Mouse (Mus musculus) adrenal gland, adult 8-10 months (tissue): ENCODE measurements at regions not wholly inside any gene's neighbourhood (a gene's known extent, or its start where the extent isn't known, plus 50 kb on each side); places are given as distances from the start of the nearest gene placed in this dataset.
A peak's percentile ranks its signal among the peaks of the same experiment; 100 is the strongest.

Source experiments
- DNase-seq: peaks from one replicate; pipeline ENCODE4 v3.0.0; 2022

- no peak for DNase-seq
Measured at GRCm38 (mm10) chr2:133614672-133615071, 62.7 kb downstream of the Bmp2 start.

DNA sequence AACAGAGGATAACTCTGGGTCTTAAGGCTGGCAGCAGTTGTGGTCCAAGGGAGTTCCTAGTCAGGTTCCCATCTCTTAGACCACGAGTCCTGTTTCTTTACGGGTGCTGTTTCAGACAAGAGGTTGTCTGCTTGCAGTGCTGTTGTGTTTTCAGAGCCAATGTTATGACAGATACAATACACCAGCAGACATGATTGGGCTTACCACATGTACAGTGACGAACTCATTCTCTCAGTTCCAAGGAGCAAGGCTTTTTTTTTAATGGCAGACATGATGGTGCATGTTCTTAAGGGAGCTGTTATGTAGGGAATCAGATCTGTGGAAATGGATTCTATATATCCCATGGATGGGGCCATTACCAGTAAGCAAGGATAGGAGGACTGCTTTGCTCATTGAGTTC lies 63.3 kb downstream of the Bmp2 start:
- no peak for DNase-seq

DNA sequence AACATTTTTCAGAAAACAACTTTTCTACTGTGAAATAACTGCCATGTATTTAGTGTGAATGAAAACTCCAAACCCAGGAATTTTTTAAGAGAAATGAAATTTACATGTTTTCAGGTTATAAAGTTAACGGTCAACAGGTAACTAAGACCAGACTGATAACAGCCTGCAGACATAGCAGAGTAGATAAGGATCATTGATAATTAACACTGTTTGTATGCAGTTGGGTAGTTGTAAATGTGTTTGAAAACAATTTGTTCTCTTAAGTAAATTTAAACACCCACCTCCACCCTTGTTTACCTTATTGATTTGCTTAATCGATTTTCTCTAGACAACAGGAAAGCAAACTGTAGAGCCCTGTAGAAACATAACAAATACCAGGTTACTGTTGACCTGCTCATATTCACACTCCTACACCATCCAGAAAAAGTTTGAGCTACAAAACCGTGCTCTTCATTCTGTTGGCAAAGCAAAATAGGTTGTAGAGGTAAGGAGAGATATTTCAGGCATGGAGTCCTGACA lies 65.4 kb downstream of the Bmp2 start:
- no peak for DNase-seq

DNA sequence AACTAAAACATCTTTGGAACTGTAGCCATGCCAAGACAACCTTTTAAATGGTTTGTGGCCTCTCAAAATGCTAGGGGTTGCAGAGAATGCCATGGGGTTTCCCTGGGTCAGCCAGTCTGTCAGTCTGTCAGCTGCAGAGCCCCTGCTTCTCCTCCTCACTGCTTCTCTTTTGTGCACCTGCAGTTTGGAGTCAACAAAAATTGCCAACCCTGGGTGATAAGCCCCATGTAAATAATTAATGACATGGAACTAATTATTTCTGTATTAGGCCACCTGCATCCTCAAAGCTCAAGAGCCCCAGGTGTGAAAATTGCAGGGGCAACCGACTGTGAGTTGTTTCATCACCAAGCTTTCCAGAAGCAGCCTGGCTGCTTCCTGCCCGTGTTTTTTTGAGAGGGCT lies 70.6 kb downstream of the Bmp2 start:
- DNase-seq, result no peak

GRCm38 (mm10) chr2:133625542-133625941 lies 73.6 kb downstream of the Bmp2 start:
- DNase-seq, result peak; percentile 15

- DNase-seq, result no peak
Measured at GRCm38 (mm10) chr2:133628874-133629273, 76.9 kb downstream of the Bmp2 start.

DNA sequence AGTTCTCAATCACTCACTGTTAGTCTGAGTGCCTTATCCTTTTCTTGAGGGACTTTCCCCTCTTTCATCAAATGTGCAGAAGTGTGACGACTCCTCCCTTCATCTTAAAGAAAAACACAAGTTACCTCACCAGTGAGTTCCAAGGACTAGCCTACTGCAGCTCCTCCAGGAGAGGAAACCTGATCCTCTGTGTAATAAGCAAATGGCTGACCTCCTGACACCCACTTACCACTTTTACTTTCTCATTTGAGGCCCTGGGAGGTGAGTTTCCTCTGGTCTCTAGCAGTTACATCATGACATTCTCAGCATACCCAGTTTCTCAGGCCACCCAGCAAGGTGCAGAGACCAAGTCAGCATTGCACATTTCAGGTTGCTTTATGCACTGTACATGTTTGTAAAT lies 83.5 kb downstream of the Bmp2 start:
- DNase-seq, result no peak

DNA sequence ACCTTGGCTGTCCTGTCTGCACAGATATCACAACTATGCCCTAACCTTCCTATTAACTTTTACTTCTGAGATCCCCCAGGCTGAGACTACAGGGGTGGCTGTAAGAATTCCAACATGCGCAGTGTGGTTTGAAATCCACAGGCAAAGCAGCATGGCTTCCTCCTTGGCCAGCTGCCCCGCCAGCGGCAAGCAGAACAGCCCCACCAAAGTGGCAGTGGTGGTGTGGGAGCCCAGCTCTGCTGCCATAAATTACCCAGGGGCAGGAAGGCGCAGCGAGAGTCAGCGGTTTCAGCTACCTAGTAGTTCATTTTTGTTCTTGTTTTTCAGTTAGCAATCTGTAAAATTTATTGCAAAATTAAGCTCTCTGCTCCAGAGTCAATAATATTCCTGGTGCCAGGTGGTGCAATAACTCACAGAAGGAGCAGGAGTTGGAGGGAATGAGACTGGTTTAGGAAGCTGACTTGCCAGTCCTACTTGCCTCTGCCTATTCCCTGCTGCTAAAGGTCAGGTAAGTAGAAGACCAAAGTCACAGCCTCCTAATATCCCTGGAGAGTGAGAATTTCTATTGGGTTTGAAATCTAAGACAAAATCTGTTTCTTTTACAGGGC lies 98.0 kb downstream of the Bmp2 start:
- no peak for DNase-seq

GRCm38 (mm10) chr2:133666331-133667054 lies 114.5 kb downstream of the Bmp2 start:
- DNase-seq, result no peak

DNA sequence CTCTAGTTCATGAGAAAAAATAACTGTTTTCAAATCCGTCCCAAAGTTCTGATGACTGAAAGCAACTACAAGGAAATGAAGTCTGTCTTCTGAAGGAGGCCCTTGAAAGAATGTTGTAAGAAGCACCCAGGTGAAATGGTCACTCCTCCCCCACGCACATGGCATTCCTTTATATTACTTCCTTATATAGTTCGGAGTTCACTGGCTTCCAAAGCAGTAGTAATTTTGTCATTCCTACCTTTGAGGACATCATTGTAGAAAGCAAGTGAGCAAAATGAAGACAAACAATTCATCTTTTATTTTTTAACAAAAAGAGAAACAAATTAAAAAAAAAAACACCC lies 115.1 kb downstream of the Bmp2 start:
- no peak for DNase-seq

- no peak for DNase-seq
Measured at GRCm38 (mm10) chr2:133669821-133670220, 117.9 kb downstream of the Bmp2 start.

DNA sequence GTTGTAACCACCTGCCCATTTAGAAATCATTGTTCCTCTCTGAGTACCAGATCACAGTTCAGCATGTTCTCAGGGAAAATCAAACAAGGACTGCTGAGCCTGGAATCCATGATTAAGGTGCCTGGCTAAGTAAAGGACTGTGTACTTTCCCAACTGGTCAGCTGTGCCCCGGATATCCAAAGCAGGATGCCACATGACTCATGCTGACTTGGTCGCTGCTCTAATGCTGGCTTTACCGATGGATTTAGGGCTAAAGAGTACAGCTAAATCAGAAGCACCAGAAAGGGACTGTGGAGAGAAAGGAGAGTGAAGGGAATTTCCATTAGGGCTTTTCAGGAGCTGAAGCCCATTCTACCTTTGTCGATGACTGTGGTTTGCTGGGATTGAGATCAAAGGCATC lies 119.6 kb downstream of the Bmp2 start:
- DNase-seq, result no peak

- no peak for DNase-seq
Measured at GRCm38 (mm10) chr2:133684367-133684766, 132.4 kb downstream of the Bmp2 start.

DNA sequence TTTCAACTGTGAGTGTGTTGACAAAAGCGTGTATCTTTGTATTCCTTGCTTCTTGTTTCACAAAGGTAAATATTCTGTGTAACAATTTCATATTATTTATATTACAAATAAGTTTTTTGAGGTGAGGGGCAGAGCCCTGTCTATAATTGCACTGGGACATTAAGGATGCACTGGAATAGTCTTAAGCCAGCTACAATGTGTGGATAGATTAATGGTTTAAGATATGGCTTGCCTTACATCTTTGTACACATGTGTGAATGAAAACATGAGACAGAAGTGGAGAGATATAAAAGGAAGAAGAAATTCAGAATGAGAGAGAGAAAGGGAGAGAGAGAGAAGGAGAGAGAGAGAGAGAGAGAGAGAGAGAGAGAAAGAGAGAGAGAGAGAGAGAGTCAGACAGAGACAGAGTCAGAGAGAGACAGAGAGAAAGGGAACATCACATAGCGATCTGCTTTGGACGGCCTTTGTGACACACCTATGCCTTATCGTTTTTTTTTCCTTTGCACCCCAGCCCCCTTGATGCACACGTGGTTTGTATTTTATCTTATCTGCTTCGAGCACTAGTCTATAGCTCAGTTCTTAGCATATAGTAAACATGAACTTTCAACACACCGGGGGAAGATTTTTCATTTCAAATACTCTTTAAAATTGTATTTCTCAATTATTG lies 136.3 kb downstream of the Bmp2 start:
- DNase-seq, result no peak

DNA sequence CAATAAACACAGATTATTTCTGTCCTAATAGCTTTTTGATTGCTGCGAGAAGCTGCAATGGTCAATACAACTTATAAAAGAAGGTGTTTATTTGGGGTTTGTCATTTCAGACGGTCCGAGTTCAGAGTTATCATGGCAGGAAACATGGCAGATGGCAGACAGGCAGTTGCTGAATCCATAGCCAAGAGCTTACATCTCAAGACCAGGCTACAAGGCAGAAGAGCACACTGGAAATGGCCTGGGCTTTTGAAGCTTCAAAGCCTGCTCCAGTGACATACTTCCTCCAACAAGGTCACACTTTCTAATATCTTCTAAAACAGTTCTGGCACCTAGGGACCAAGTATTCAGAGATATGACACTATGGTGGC lies 136.8 kb downstream of the Bmp2 start:
- DNase-seq, result no peak

DNA sequence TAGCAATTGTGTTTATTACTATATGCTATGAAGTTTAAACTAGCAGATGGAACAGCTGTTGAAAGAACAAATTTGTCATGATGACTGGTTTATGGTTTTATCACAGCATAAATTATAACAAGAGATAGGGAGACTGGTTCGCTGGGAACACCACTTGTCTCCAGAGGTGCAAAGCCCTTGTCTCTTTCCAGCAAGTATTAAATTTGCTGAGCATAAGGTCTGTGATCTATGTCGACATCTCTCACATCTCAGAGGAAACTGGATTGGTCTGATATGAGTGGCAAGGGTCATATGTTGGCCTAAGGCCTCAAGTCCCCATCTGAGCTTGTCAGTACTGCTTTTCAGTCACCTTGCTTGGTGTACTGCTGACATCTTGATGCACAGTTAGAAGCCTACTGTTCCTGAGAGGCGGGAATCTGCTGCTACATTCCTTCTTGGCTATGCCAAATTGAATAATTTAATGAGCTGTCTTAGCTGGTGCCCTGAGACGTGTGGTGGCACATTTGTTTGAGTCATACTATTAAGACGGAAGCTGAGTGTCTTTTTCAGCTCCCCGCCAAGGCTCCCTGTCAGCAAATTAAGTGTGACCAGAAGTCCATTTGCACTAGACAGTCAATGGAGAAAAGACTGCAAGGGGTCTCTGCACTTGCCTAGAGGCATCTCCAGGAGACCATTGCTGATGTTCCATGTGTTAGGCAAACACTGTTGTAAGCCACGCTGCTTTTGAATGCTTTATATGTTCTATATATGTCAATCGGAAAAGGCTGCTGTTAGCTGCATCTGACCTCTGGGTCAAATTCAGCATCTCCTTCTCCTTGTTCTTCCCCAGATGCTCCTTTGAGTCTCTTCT lies 157.0 kb downstream of the Bmp2 start:
- DNase-seq, result no peak

DNA sequence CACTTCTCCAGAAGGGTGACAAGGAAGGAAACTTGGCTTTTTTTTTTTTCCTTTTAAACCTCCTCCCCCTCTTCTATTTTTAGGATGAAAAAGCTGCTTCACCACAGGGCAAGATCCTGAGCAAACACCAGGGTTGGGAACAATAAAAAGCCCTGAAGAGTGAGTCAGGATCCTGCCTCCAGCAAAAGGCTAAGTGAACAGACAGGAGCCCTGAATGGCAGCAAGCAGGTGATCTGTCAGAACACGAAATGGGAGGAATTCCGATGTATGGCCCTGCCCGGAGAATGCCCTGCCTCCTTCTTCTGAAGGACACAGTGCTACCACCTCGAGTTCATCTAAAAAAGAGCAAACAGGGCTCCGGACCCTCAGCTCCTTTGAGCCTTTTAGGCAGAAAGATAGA lies 164.3 kb downstream of the Bmp2 start:
- DNase-seq, result no peak

GRCm38 (mm10) chr2:133717076-133717475 lies 165.1 kb downstream of the Bmp2 start:
- DNase-seq, result no peak

DNA sequence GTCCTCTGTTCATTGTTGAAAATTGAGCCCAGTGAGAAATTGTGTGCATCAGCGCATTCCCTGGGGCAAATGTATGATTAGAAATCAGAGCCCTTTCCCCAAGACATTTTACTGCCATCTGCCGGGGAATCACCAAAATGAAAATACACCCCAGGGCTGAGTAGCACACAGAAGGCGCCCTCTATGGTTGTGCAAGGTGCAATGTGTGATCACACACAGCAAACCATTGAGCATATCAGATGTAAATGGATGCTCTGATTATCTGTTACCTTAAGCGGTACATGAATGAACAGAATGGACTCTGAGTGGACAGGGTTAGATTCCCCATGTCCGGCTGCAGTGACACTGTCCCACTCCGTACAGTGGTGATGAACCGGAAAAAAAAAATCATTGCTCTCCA lies 172.4 kb downstream of the Bmp2 start:
- DNase-seq, result peak; percentile 7

DNA sequence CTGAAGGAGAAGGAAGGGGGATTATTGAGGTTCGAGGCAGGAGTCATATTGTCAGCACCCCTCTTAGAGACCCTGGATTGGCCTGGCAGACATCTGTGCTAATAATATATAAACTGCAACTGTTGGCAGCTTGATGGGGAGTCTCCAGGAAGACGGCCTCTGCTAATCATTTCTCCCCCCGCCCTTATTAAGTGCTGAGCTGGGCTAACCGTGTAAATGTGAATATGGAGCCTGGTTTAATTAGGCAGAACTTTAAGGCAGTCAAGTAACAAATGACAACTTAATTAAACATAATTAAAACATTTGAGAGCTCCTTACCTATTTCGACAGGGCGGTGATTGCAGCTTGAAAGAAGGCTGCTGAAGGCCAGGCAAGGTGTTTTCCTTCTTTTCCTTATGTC lies 172.8 kb downstream of the Bmp2 start:
- DNase-seq, result no peak

- no peak for DNase-seq
Measured at GRCm38 (mm10) chr2:133734469-133735225, 182.7 kb downstream of the Bmp2 start.

- DNase-seq, result no peak
Measured at GRCm38 (mm10) chr2:133738839-133739430, 187.0 kb downstream of the Bmp2 start.
